Mouse (Mus musculus) embryonic fibroblast, embryonic 13.5 days (primary cell): ENCODE data around the gene Cep128. TPM values are rescaled to one million over a fixed set of nuclear protein-coding genes. Genes with fewer than 3 reads are reported as not detected.

Source experiments
- H3K27ac ChIP-seq: 2 replicates; pipeline ENCODE4 v1.5.1; 2012; ENCODE audit warnings: low read length, control low read depth, inconsistent platforms; ENCODE audit not compliant: insufficient read depth
- H3K4me1 ChIP-seq: 2 replicates; pipeline ENCODE4 v1.6.1; 2011; ENCODE audit warnings: low read length; ENCODE audit not compliant: control insufficient read depth, insufficient read depth
- H3K4me3 ChIP-seq: 2 replicates; pipeline ENCODE4 v1.5.1; 2011; ENCODE audit warnings: mild to moderate bottlenecking, control low read depth, low read length; ENCODE audit not compliant: insufficient read depth
- CTCF ChIP-seq: IDR thresholded peaks from 2 replicates; pipeline ENCODE4 v1.5.1; 2011; ENCODE audit warnings: mild to moderate bottlenecking, control low read depth, low read length, moderate library complexity, borderline replicate concordance; ENCODE audit not compliant: insufficient read depth
- POLR2A ChIP-seq: IDR thresholded peaks from 2 replicates; pipeline ENCODE4 v1.6.1; 2011; ENCODE audit warnings: low read depth, mild to moderate bottlenecking, control low read depth, low read length, moderate library complexity
- polyA plus RNA-seq: library from polyadenylated mRNA; stranded (reverse); fragments of >200 nt; gene quantifications from 2 replicates; pipeline ENCODE4 v1.2.4, GENCODE M21; 2011; ENCODE audit warnings: low read depth; ENCODE audit not compliant: missing spikeins, insufficient read length

The Cep128 gene
- polyA plus RNA-seq, 1 experiment: 9.9 TPM

- no peak overlapping the region for H3K4me3 ChIP-seq
- no peak overlapping the region for H3K27ac ChIP-seq
- TF ChIP-seq CTCF (no peak), POLR2A (no peak)
- no peaks in the 10 kb centered on the region; the same call in 1 of the 2 replicates for H3K4me1 ChIP-seq
Measured at GRCm38 (mm10) chr12:91134740-91135517, 249.3 kb downstream of the Cep128 start.

- H3K4me1 ChIP-seq: no peaks in the 10 kb centered on the region
- no peak overlapping the region for H3K27ac ChIP-seq
Measured at GRCm38 (mm10) chr12:91115054-91115453, 269.2 kb downstream of the Cep128 start.

GRCm38 (mm10) chr12:91103316-91103715 is 280.9 kb downstream of the Cep128 start:
- no peak for TF ChIP-seq POLR2A
- no peak for TF ChIP-seq CTCF
- Histone ChIP-seq H3K4me3 (no peak overlapping the region), H3K4me1 (no peaks in the 10 kb centered on the region), H3K27ac (no peak overlapping the region)

More at GRCm38 (mm10) chr12:91115054-91115453, 269.2 kb downstream of the Cep128 start:
- TF ChIP-seq CTCF (no peak), POLR2A (no peak)
- no peak overlapping the region for H3K4me3 ChIP-seq

GRCm38 (mm10) chr12:91097869-91098268 is 286.3 kb downstream of the Cep128 start:
- no peak for TF ChIP-seq CTCF
- no peak for TF ChIP-seq POLR2A
- H3K4me3 ChIP-seq: no peak overlapping the region
- no peaks in the 10 kb centered on the region for H3K4me1 ChIP-seq
- H3K27ac ChIP-seq: no peak overlapping the region

- Histone ChIP-seq H3K4me1 (no peaks in the 10 kb centered on the region), H3K4me3 (no peak overlapping the region), H3K27ac (no peak overlapping the region)
- no peak for TF ChIP-seq POLR2A
- TF ChIP-seq CTCF: no peak
Measured at GRCm38 (mm10) chr12:91096197-91096596, 288.0 kb downstream of the Cep128 start.

GRCm38 (mm10) chr12:91088271-91088670 is 295.9 kb downstream of the Cep128 start:
- Histone ChIP-seq H3K27ac (no peak overlapping the region), H3K4me3 (no peak overlapping the region), H3K4me1 (no peaks in the 10 kb centered on the region)
- TF ChIP-seq CTCF: no peak

GRCm38 (mm10) chr12:91085967-91086366 is 298.2 kb downstream of the Cep128 start:
- TF ChIP-seq CTCF: no peak
- H3K27ac ChIP-seq: no peak overlapping the region
- H3K4me3 ChIP-seq: no peak overlapping the region
- H3K4me1 ChIP-seq: no peaks in the 10 kb centered on the region

- Histone ChIP-seq H3K4me3 (no peak overlapping the region), H3K27ac (no peak overlapping the region), H3K4me1 (no peaks in the 10 kb centered on the region)
- TF ChIP-seq CTCF: no peak
- TF ChIP-seq POLR2A: no peak
Measured at GRCm38 (mm10) chr12:91075600-91075999, 308.6 kb downstream of the Cep128 start.

GRCm38 (mm10) chr12:91070551-91071045 is 313.6 kb downstream of the Cep128 start:
- Histone ChIP-seq H3K4me3 (no peak overlapping the region), H3K27ac (no peak overlapping the region), H3K4me1 (peaks cover 3% of the 10 kb centered on the region; the same call in 1 of the 2 replicates)
- no peak for TF ChIP-seq CTCF

GRCm38 (mm10) chr12:91067083-91067441 is 317.1 kb downstream of the Cep128 start:
- H3K4me3 ChIP-seq: no peak overlapping the region

More at GRCm38 (mm10) chr12:91067083-91067441, 317.1 kb downstream of the Cep128 start:
- TF ChIP-seq CTCF (no peak), POLR2A (no peak)
- Histone ChIP-seq H3K4me1 (peaks cover 5% of the 10 kb centered on the region; the same call in 1 of the 2 replicates), H3K27ac (no peak overlapping the region)
